Mouse (Mus musculus) neural tube, embryonic 11.5 days (tissue): ENCODE data around the gene Klhl5. TPM values are rescaled to one million over a fixed set of nuclear protein-coding genes. Genes with fewer than 3 reads are reported as not detected.

ENCODE experiments used
- ATAC-seq: fragments of 200-750 bp; cut with Nextera tagmentation; 2 replicates; pipeline ENCODE4 v1.8.0; 2017; ENCODE audit warnings: moderate number of reproducible peaks, mild to moderate bottlenecking, moderate TSS enrichment, moderate library complexity; ENCODE audit not compliant: insufficient read depth, low FRiP score, low TSS enrichment
- DNase-seq: peaks from one replicate; pipeline ENCODE4 v3.0.0-alpha.2; 2015; ENCODE audit warnings: low spot score
- H3K27ac ChIP-seq: fragments of 300-500 bp; sonication (generic); 2 replicates; pipeline ENCODE4 v1.5.1; 2014; ENCODE audit warnings: low read depth, mild to moderate bottlenecking, low read length
- H3K27me3 ChIP-seq: fragments of 300-500 bp; sonication (generic); 2 replicates; pipeline ENCODE4 v1.6.1; 2014; ENCODE audit warnings: mild to moderate bottlenecking, low read length, mixed read lengths; ENCODE audit not compliant: control insufficient read depth, insufficient read depth
- H3K36me3 ChIP-seq: fragments of 300-500 bp; sonication (generic); 2 replicates; pipeline ENCODE4 v1.6.1; 2014; ENCODE audit warnings: mild to moderate bottlenecking, low read length, moderate library complexity, mixed read lengths; ENCODE audit not compliant: control insufficient read depth, insufficient read depth
- H3K4me1 ChIP-seq: fragments of 300-500 bp; sonication (generic); 2 replicates; pipeline ENCODE4 v1.6.1; 2014; ENCODE audit warnings: low read length, mixed read lengths; ENCODE audit not compliant: control insufficient read depth, insufficient read depth
- H3K4me2 ChIP-seq: fragments of 300-500 bp; sonication (generic); 2 replicates; pipeline ENCODE4 v1.6.1; 2014; ENCODE audit warnings: low read depth, mild to moderate bottlenecking, moderate library complexity
- H3K4me3 ChIP-seq: fragments of 300-500 bp; sonication (generic); 2 replicates; pipeline ENCODE4 v1.5.1; 2014; ENCODE audit warnings: low read depth, low read length
- H3K9ac ChIP-seq: fragments of 300-500 bp; sonication (generic); 2 replicates; pipeline ENCODE4 v1.6.1; 2014; ENCODE audit warnings: mild to moderate bottlenecking, low read length
- H3K9me3 ChIP-seq: fragments of 300-500 bp; sonication (generic); 2 replicates; pipeline ENCODE4 v1.6.1; 2016; ENCODE audit warnings: low read length; ENCODE audit not compliant: control insufficient read depth
- WGBS: fragments of 180-500 bp; shearing (Covaris S2); extraction: QIAGEN DNeasy Blood & Tissue Kit; methylation state at CpG from one replicate; pipeline ENCODE4 v1.1.7; 2014; 5-methylcytosine and 5-hydroxymethylcytosine counted together
- polyA plus RNA-seq: library from polyadenylated mRNA; unstranded; fragments of >200 nt; fragmentation: Nextera tagmentation; extraction: Ambion mirVana; gene quantifications from 2 replicates; pipeline ENCODE4 v1.2.1, GENCODE M21; 2014

Gene Klhl5
- polyA plus RNA-seq, 1 experiment from 2014 or later, result 26.9 TPM

DNA sequence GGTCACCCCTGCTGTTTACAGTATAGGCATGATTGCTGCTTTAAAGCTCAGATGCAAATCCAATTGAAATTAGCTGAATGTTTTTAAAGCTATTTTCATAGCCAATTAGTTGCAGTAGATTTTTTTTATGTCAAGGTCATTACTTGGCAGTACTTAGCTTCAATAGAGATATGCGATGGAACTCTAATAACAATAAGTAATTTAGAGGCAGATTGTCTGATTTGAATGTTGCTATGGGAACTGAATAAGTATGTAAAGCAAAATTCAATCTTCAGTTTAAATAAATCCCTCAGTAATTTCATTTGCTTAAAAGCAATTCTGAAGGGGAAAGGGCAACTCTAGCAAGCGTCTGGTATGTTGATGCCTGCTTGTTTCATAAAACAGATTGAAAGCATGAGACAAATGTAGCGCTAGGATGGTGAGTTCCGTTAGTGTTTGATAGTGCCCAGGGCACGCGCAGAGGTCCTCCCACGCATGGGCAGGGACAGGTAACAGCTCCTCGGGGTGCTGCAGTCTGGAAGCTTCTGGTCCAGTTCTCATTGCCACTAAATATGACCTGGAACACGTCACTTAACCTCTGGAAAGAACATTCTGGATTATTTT is 38.3 kb downstream of the Klhl5 start:
- ATAC-seq, result no peak
- Histone ChIP-seq H3K27ac (no peak overlapping the region), H3K36me3 (no peaks in the 10 kb centered on the region; the same call in 1 of the 2 replicates)

DNA sequence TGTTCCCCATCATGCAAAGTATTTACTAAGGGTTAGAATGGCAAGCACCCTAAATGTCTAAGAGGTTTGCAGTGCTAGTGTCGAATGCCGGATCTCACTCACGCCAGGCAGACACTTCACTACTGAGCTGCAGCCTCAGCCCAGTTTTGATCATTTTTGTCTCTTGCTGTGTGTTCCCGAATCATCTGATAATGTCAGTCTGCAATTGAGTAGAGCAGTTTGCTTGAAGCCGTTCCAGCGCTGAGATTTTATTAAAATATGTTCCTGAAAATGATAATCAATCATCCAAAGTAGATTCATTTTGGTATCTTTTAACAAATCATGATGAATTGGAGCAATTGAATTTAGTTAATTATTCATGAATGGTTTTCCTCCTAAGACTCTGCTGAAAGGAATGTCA is 39.4 kb downstream of the Klhl5 start:
- no peak for DNase-seq
- no peaks in the 10 kb centered on the region for H3K9me3 ChIP-seq
- H3K4me2 ChIP-seq, result no peak overlapping the region
- ATAC-seq, result no peak
- no peaks in the 10 kb centered on the region; the same call in 1 of the 2 replicates for H3K36me3 ChIP-seq
- H3K4me1 ChIP-seq, result no peaks in the 10 kb centered on the region
- no peak overlapping the region for H3K27ac ChIP-seq
- no peak overlapping the region for H3K4me3 ChIP-seq
- 91% methylated on average over 6 of the region's 6 CpGs for WGBS
- no peak overlapping the region for H3K9ac ChIP-seq
- no peaks in the 10 kb centered on the region for H3K27me3 ChIP-seq

More for the DNA sequence above, 38.3 kb downstream of the Klhl5 start:
- Histone ChIP-seq H3K4me1 (no peaks in the 10 kb centered on the region), H3K27me3 (no peaks in the 10 kb centered on the region), H3K4me3 (no peak overlapping the region), H3K4me2 (no peak overlapping the region), H3K9me3 (no peaks in the 10 kb centered on the region), H3K9ac (no peak overlapping the region)
- WGBS, result 93% methylated on average over 9 of the region's 9 CpGs
- no peak for DNase-seq

DNA sequence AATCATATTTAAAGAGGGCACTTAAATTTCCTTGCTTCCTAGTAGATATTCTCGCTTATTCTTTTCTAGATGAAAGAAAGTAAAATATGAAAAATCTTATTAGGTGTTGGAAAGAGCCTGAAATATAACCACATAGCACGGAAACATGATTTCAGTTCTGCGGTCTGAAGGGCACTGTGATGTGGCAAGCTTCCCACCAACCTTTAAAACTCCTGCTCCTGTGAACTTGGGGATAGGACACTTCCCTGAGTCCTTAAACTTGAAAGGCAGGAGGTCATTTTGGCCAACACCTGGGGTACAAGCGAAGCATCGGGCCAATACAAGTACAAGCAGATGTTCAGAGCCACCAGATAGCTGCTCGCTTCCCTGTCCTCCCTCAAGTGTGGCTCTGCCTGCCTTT is 42.4 kb downstream of the Klhl5 start:
- H3K27ac ChIP-seq, result no peak overlapping the region
- no peak for ATAC-seq
- H3K36me3 ChIP-seq, result no peaks in the 10 kb centered on the region
- H3K4me2 ChIP-seq, result no peak overlapping the region
- no peak for DNase-seq
- no peaks in the 10 kb centered on the region for H3K27me3 ChIP-seq
- no peak overlapping the region for H3K4me3 ChIP-seq
- no peaks in the 10 kb centered on the region for H3K4me1 ChIP-seq
- 93% methylated on average over 6 of the region's 6 CpGs for WGBS
- no peaks in the 10 kb centered on the region for H3K9me3 ChIP-seq
- no peak overlapping the region for H3K9ac ChIP-seq

DNA sequence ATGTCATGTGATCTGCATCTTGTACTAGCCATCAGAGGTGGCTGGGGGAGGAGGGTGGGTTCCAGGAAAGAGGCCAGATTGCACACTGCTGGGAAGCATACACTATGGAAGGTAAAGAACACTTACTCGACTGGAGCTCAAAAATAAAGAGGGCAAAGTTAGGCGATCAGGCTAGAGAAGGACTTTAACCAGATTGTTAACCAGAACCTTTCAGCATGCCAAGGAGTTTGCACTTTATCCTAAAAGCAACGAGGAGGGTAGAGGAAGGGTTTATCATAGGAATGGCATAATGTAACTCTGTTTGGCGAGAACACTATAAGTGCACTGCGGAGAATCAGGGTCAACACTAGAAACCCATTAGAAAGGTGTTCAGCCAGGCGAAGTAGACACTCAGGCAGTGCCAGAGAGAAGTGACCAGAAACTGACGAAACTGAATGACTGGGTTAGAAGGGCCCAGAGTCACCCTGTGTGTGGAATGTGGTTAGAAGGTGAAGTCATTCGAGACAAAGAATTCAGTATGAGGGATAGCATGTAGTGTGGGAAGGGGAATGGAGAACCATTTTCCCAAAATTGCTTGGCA is 43.1 kb downstream of the Klhl5 start:
- Histone ChIP-seq H3K4me2 (no peak overlapping the region), H3K9me3 (no peaks in the 10 kb centered on the region), H3K36me3 (no peaks in the 10 kb centered on the region)

DNA sequence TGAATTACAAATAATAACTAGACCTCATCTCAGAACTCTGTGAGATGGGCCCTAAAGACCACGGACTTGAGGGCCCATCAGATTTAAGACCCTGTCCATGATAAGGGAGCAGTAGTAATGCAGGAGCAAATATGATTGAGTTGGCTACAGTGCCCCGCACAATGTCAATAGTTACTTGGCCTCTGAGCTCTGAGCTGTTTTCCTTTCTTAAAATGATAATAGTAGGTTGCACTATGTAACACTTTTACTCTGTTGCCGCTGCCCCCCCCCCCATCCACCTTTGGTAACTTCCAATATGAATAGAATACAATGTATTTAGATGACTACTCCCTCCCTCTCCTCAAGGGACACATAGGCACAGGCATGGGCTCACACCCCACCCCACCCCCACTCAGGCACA is 43.9 kb downstream of the Klhl5 start:
- WGBS, result 93% methylated on average over 3 of the region's 3 CpGs
- Histone ChIP-seq H3K36me3 (no peaks in the 10 kb centered on the region), H3K4me3 (no peak overlapping the region), H3K27ac (no peak overlapping the region), H3K4me2 (no peak overlapping the region), H3K4me1 (no peaks in the 10 kb centered on the region), H3K9me3 (no peaks in the 10 kb centered on the region), H3K27me3 (no peaks in the 10 kb centered on the region), H3K9ac (no peak overlapping the region)
- no peak for ATAC-seq
- DNase-seq, result no peak

More for the DNA sequence above, 43.1 kb downstream of the Klhl5 start:
- DNase-seq, result no peak
- no peak for ATAC-seq
- 91% methylated on average over 8 of the region's 8 CpGs for WGBS
- Histone ChIP-seq H3K4me1 (no peaks in the 10 kb centered on the region), H3K9ac (no peak overlapping the region), H3K4me3 (no peak overlapping the region), H3K27me3 (no peaks in the 10 kb centered on the region), H3K27ac (no peak overlapping the region)

DNA sequence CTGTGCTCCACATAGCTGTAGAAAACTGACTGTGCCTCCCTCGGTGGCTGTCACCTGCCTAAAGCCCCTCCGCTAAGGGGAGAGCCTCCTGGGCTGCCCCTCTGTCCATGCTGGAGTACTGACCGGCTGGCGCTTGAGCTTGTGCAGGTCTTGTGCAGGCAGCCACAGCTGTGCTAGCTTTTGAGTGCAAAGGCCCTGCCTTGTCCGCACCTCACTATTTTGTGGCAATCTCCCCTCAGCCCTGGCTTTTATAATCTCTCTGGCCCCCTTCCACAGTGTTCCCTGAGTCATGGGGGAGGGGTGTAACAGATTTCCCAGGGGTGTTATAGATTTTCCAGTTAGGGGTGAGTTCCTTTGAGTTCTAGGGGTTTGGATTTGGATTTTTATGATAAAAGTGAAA is 44.4 kb downstream of the Klhl5 start:
- Histone ChIP-seq H3K9me3 (no peaks in the 10 kb centered on the region), H3K27me3 (no peaks in the 10 kb centered on the region), H3K4me2 (no peak overlapping the region), H3K36me3 (no peaks in the 10 kb centered on the region; the same call in 1 of the 2 replicates), H3K4me1 (no peaks in the 10 kb centered on the region), H3K27ac (no peak overlapping the region), H3K4me3 (no peak overlapping the region), H3K9ac (no peak overlapping the region)
- ATAC-seq (no peak), DNase-seq (no peak)
- 78% methylated on average over 5 of the region's 5 CpGs for whole genome bisulfite sequencing

DNA sequence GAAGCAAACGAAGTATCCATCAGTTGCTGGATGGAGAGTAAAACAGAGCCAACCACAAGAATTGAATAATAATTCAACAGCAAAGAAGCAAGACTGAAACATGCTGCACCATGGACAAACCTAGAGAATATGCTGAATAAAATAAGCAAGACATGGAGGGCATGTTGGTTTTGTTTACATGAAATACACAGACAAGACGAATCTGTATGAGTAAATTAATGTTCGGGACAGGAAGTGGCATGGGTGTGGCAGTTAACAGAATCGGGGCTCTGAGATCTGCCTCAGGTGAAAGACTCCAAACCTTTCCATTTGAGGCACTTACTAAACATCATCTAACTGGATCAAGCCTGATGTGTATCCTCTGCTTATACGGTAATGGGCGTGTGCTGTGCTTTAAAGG is 46.9 kb downstream of the Klhl5 start:
- ATAC-seq (no peak), DNase-seq (no peak)
- 93% methylated on average over 6 of the region's 6 CpGs for WGBS
- no peak overlapping the region for H3K4me2 ChIP-seq
- no peaks in the 10 kb centered on the region for H3K9me3 ChIP-seq
- H3K27ac ChIP-seq, result no peak overlapping the region
- no peak overlapping the region for H3K4me3 ChIP-seq
- H3K36me3 ChIP-seq, result no peaks in the 10 kb centered on the region; the same call in 1 of the 2 replicates
- H3K9ac ChIP-seq, result no peak overlapping the region
- H3K4me1 ChIP-seq, result no peaks in the 10 kb centered on the region
- no peaks in the 10 kb centered on the region for H3K27me3 ChIP-seq

DNA sequence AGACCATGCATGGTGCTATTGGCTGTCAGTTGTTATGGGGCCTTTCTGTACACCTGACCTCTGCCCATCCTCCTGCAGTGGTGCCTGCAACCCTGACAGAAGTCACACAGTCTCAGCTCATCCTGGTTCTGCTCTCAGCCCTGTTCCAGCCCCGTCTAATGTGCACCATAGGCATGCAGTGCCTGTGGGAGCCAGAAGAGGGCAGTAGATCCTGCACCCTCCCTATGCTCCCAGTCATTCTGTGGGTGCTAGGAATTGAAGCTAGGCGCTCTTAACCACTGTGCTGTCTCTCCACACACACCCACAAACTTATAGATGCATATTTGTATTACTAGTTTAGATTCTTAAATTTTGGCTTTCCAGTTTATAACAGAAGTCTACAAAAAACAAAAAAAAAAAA is 49.5 kb downstream of the Klhl5 start:
- Histone ChIP-seq H3K4me3 (no peak overlapping the region), H3K27me3 (no peaks in the 10 kb centered on the region), H3K27ac (no peak overlapping the region), H3K4me1 (no peaks in the 10 kb centered on the region), H3K36me3 (no peaks in the 10 kb centered on the region; the same call in 1 of the 2 replicates), H3K9ac (no peak overlapping the region), H3K4me2 (no peak overlapping the region), H3K9me3 (no peaks in the 10 kb centered on the region)
- ATAC-seq, result no peak
- DNase-seq, result no peak
- WGBS, result 74% methylated on average over 2 of the region's 2 CpGs
